In genomic region chr9:107521711-107522399, GRCm38 (mm10) we compare ENCODE assay signal across 8 mouse cellular contexts. TPM values are rescaled to one million over a fixed set of nuclear protein-coding genes. Genes with fewer than 3 reads are reported as not detected.
DNase-seq lines count a peak whose midpoint lies in the region; ATAC-seq lines count a peak whose summit lies in the region.

No protein-coding gene starts in this region.

- peak overlapping the region; percentile 41 for H3K9ac ChIP-seq in hindbrain, embryonic 12.5 days

- 0 out of 2 replicates have a peak, but pooled peaks have one; percentile 47 for ATAC-seq in frontal cortex, adult (ENCODE audit: low TSS enrichment)
- ATAC-seq in hindbrain, embryonic 12.5 days (ENCODE audit: low FRiP score): peak; percentile 49
- ATAC-seq in megakaryocyte-erythroid progenitor cell, adult 5-6 weeks (replicated peaks; ENCODE audit: low FRiP score, low TSS enrichment, poor library complexity, severe bottlenecking): 0 out of 2 replicates have a peak, but pooled peaks have one; percentile 11

- peaks cover 27% of the 10 kb centered on the region for H3K4me1 ChIP-seq in hindbrain, embryonic 12.5 days

- H3K27me3 ChIP-seq in hindbrain, embryonic 12.5 days: peaks cover 36% of the 10 kb centered on the region

- no peak overlapping the region for H3K4me3 ChIP-seq in hindbrain, embryonic 12.5 days

- H3K27ac ChIP-seq in hindbrain, embryonic 12.5 days: peak overlapping the region; percentile 40; the same call in 1 of the 2 replicates

- H3K36me3 ChIP-seq in hindbrain, embryonic 12.5 days: no peaks in the 10 kb centered on the region

- no peak for DNase-seq in frontal cortex, postnatal 14 days (ENCODE audit: low spot score in 2 of 2)
- peak; percentile 30 for DNase-seq in T-cell, adult 2 months (ENCODE audit: low spot score)
- DNase-seq in right cerebral cortex, postnatal 14 days: no peak
- no peak for DNase-seq in c-Kit-positive CD71-positive TER-119-positive erythroid progenitor cells, embryonic 14.5 days (ENCODE audit: low spot score)
- DNase-seq in frontal cortex, postnatal 25 days (ENCODE audit: low spot score in 2 of 2): no peak

- WGBS in hindbrain, embryonic 12.5 days: 23% methylated on average over 25 of the region's 25 CpGs

- H3K4me2 ChIP-seq in hindbrain, embryonic 12.5 days (replicated peaks): peak overlapping the region; percentile 39

- no peaks in the 10 kb centered on the region for H3K9me3 ChIP-seq in hindbrain, embryonic 12.5 days (replicated peaks)

RNA-seq across cellular contexts. Expression of gene Tmem115, which starts 11.9 kb away (rescaled TPM):
- 48.1 and 50.4 TPM in 2 replicates for polyA plus RNA-seq in hindbrain, embryonic 12.5 days (2016; fragmentation: Nextera tagmentation; extraction: Ambion mirVana)
- total RNA-seq in megakaryocyte-erythroid progenitor cell, adult 5-6 weeks (2014; fragmentation: Nextera tagmentation): 15.0 and 18.4 TPM in 2 replicates
- 13.3 and 15.7 TPM in 2 replicates for total RNA-seq in megakaryocyte-erythroid progenitor cell, adult 5-6 weeks (2017)

RNA-seq across cellular contexts. Expression of gene Cyb561d2, which starts 20.1 kb away (rescaled TPM):
- 21.9 and 22.6 TPM in 2 replicates for polyA plus RNA-seq in hindbrain, embryonic 12.5 days (2016; fragmentation: Nextera tagmentation; extraction: Ambion mirVana)
- 5.3 and 16.6 TPM in 2 replicates for total RNA-seq in megakaryocyte-erythroid progenitor cell, adult 5-6 weeks (2014; fragmentation: Nextera tagmentation)
- 14.5 and 15.0 TPM in 2 replicates for total RNA-seq in megakaryocyte-erythroid progenitor cell, adult 5-6 weeks (2017)

RNA-seq across cellular contexts. Expression of gene Nprl2, which starts 20.2 kb away (rescaled TPM):
- polyA plus RNA-seq in hindbrain, embryonic 12.5 days (2016; fragmentation: Nextera tagmentation; extraction: Ambion mirVana): 47.5 and 50.5 TPM in 2 replicates
- total RNA-seq in megakaryocyte-erythroid progenitor cell, adult 5-6 weeks (2014; fragmentation: Nextera tagmentation): 14.8 and 19.1 TPM in 2 replicates
- 7.5 and 8.7 TPM in 2 replicates for total RNA-seq in megakaryocyte-erythroid progenitor cell, adult 5-6 weeks (2017)

RNA-seq across cellular contexts. Expression of gene Zmynd10, which starts 25.2 kb away (rescaled TPM):
- 3.6 and 4.3 TPM in 2 replicates for polyA plus RNA-seq in hindbrain, embryonic 12.5 days (2016; fragmentation: Nextera tagmentation; extraction: Ambion mirVana)
- total RNA-seq in megakaryocyte-erythroid progenitor cell, adult 5-6 weeks (2014; fragmentation: Nextera tagmentation): not detected in 2 replicates
- not detected in 2 replicates for total RNA-seq in megakaryocyte-erythroid progenitor cell, adult 5-6 weeks (2017)

RNA-seq across cellular contexts. Expression of gene Rassf1, which starts 29.5 kb away (rescaled TPM):
- 37.3 and 39.9 TPM in 2 replicates for polyA plus RNA-seq in hindbrain, embryonic 12.5 days (2016; fragmentation: Nextera tagmentation; extraction: Ambion mirVana)
- total RNA-seq in megakaryocyte-erythroid progenitor cell, adult 5-6 weeks (2014; fragmentation: Nextera tagmentation): 24.6 and 29.3 TPM in 2 replicates
- total RNA-seq in megakaryocyte-erythroid progenitor cell, adult 5-6 weeks (2017): 32.8 and 40.3 TPM in 2 replicates
